Mouse (Mus musculus) MN1 (cell line): ENCODE data around the gene Dzip1l.
"Not testable (repeated sequence)": the region's sequence is repeated elsewhere in the genome, so short reads cannot be mapped to it uniquely, and the experiment has no call there.

Source experiments
- DNase-seq: peaks from one replicate; pipeline ENCODE4 v3.0.0-alpha.2; 2016; ENCODE audit warnings: low spot score

Dzip1l gene

DNA sequence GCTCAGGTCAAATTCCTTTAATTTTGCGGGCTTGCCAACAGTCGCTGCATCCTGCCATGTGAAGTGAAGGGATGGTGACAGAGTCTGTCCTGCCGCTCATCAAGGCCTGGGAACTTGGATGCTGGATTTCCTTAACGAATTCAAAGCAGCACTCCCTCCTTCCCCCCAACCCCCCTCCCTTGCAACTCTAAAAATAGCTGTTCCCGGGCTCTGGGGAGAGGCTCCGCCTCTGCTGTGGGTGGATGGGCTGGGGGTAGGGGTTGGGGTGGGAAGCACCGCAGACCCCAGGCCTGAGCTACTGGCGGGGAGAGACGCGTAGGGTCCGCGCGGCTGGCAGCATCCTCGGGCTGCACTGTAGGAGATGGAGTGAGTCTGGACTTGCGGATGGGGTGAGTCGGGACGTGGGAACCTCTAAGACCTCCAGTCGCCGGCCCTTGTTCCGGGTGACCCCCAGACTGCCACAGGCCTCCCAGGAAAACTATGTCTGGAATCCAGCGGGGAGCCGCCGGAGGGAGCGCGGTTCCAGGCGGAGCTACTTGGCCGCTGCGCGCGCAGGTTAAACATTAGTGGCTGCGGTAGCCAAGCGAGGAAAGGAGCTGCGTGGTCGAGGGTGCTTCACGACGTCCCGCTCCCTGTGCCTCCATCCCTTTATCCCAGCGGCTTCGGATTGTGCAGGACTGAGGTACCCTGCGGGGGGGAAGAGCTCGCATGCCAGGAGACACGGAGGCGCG lies at the start of gene Dzip1l:
Gene Dzip1l, plus strand, starts transcription at position 216 of the 731 bp plus-strand sequence.
- peak; percentile 48 for DNase-seq

DNA sequence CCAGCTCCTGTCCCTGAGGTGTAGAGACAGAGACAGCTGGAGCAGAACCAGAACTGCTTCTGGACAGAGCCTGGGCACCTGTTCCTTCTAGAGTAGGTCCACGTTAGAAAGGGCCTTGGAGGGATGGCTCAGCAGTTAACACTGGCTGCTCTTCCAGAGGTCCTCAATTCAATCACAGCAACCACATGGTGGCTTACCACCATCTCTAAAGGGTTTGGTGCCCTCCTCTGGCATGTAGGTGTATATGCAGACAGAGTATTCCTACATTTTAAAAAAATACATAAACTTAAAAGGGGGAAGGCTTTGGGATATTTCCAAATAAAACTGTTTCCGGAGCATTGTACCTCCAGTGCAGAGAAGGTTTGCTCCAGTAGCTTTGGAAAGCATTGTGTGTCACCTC lies 48.6 kb upstream of the Dzip1l start:
- peak; percentile 76 for DNase-seq

DNA sequence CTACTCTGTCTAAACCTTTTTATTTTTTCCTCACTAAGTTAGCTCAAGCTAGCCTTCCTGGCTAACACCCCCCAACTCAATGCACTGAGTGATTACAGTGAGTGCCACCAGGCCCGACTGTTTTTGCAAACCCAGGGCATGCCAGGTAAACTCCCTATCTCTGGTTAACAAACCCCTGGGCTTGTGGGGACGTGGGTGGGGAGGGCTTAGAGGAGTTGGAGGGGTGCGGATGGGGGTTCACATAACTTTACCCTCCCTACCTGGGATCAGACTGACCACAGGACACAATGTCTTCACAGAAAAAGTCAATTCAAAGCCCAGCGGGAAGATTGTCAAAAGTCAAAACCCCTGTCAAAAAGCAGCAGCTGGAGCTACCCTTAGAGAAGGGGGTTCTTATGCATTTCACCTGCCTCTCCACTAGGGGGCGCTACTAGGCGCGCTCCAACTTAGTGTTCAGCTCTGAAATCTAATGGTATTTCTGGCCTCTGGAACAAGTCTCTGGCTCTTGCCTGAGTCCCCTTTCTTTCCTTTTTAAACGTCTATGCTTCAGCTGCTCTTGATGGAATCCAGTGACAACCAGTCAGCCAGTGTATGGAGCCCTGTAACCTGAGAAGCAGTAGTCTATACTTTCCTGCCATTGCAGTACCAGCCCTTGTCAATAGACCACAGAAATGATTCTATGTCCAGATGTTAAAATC lies 41.6 kb upstream of the Dzip1l start:
- peak; percentile 34 for DNase-seq

DNA sequence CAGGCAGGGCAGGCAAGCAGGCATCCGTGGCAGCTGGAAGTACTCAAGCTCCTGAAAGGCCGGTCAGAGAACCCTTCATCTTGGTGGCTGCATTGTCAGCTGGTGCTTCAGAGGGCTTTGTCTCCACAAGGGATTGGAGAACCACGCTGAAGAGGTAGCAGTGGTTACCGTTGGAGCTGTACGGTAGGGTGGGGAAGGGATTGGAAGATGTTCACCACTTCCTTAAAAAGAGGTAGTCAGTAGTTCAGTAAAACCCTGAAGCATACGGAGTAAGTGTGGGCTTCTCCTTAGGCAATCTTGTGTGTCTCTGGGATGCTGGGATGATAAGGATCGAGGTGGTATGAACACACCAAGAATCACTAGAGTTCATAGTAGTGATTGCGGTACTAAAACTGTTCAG lies 38.2 kb upstream of the Dzip1l start:
- no peak for DNase-seq

DNA sequence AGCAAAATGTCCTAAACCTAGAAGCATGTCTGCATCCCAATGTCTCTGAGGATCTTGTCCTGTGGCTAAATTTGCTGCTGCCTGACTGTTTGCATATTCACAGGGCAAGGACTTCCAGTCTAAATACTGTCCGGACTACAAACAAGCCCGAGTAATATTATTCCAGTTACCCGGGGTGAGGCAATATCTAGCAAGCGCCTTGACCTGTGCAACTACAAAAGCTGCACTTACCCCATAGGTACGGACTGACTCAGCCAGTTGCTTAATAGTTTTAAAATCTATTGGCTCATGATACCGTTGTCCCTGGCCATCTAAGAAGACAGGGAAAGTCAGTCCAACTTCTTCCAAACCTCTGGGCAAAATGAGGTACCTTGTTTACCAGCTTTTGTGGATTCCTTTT lies 30.2 kb upstream of the Dzip1l start:
- DNase-seq = not testable (repeated sequence)

- no peak for DNase-seq
Measured at GRCm38 (mm10) chr9:99603566-99603965, 25.7 kb upstream of the Dzip1l start.

DNA sequence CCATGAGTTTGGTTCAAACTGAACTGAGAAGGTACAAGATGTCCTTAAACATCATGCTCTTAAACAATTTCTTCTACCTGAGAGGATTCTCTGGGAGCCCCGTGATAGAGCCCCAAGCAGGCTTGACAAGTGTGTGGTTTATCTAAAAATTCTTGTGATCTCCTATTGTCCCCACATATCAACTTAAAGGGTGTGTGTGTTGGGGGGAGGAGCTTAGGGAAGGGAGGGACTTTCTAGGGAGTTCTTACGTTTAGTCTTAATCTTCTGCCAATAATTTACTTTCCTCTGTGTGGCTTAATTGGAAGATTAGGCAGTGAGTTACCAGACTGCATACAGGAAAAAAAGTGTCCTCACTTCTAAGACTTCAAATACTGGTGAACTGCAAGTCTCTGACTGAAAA lies 17.1 kb upstream of the Dzip1l start, which contains the start of gene A4gnt:
Gene A4gnt, plus strand, starts transcription at position 301 of the 400 bp plus-strand sequence.
- DNase-seq = no peak

DNA sequence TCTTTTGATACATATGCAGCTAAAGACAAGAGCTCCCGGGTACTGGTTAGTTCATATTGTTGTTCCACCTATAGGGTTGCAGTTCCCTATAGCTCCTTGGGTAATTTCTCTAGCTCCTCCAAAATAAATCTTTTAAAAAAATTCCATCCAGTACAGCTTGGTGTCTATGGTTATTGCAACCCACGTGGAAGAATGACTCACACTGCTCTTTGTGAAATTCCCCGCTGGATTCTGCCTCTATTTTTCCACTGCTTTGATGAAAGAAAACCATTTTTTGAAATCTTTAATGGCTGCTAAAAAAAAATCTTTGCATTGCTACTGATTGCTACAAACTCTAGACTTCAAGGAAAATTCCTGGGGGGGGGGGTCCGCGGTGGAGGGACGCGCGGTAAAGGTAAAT lies 9.6 kb upstream of the Dzip1l start:
- no peak for DNase-seq

- DNase-seq = no peak
Measured at GRCm38 (mm10) chr9:99620196-99620595, 9.1 kb upstream of the Dzip1l start.

DNA sequence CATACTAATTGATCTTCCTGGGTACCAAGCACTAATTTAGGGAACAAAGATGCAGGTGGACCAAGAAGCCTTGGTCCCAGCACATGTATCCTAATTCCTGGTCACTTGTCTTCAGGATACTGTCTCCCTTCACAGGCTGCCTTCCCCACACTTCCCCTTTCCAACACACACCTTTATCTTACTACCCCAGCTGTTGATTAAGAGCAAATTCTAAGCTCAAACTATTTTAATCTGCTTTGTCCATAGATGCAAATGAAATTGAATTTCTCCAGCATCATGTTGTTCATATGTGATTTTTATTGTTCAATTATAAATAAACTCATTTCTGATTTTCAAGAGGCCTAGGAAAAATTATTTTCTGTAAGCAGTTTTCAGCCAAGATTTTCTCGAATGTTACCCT lies 7.3 kb upstream of the Dzip1l start:
- no peak for DNase-seq

DNA sequence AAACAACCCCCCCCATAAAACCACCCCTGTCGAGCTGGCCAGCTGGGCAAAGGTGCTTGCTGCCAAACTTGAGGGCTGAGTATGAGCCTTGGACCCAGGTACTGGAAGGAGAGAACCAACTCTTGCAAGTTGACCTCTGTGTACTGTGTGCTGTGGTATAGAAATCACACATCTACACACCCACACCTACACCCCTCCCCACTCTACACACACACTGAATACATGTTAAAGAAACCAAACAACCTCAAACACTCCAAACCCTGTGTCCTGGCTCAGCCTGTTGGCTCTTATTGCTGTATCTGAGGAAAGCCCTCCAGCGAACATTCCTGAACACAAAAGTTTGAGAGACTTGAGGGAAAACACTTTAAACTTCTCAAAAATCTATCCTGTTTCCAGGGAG lies 6.3 kb upstream of the Dzip1l start:
- DNase-seq = no peak

GRCm38 (mm10) chr9:99624117-99624516 lies 5.2 kb upstream of the Dzip1l start:
- no peak for DNase-seq

DNA sequence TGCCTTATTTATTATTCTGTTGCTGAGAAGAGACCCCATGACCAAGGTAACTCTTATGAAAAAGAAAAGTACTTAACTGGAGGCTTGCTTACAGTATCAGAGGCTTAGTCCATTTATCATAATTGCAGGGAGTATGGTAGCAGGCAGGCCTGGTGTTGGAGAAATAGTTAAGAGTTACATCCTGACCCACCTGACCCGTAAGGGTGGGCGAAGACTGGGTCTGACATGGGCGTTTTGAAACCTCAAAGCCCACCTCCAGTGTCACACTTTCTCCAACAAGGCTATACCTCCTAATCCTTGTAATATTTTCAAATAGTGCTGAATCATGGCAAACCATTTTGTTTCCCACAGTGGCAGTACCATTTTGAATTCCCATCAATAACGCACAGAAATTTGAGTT lies 715 bp upstream of the Dzip1l start:
- peak; percentile 6 for DNase-seq

DNA sequence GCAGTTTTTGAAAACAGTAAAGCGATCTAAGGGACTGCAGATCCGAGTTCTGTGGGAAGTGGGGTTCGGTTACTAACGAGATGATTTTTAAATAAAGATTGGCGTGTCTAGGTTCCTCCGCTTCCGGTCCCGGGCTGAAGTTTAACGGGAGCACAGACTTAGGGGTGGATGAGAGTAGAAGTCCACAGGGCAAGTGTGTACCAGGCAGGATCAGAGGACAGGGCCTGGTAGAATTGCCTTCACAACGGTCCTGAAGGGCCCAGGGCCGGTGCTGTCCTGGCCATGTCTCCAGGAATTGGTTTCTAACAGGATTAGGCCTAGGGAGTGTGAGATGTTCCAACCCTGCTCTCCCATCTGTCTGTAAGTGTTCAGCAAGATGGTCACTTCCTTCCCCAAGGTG lies 775 bp downstream of the Dzip1l start:
- DNase-seq = peak; percentile 7

DNA sequence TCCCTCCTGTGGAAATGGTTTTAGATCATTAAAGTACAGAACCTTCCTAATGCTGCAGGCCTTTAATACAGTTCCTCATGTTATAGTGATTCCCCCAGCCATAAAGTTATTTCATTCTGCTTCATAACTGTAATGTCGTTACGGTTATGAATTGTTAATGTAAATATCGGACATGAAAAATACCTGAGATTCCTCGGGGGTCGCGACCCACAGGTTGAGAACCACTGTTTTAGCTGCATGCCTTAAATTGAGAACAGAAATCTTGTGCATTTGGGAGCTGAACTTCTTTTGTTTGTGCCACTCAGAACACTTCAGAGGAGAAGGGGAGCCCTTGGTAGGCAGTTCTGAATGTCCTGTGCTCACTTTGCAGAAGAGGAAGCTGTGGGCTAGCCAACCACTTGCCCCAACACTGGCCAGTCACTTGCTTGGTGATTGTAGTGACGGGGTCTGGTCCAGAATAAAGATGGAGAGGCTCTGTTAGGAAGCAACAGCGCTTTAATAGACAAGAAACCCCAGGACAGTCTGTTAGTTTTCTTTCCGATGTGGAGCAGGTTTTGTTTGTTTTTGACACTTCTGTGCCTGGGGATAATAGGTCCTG lies 1.3 kb downstream of the Dzip1l start:
- no peak for DNase-seq

DNA sequence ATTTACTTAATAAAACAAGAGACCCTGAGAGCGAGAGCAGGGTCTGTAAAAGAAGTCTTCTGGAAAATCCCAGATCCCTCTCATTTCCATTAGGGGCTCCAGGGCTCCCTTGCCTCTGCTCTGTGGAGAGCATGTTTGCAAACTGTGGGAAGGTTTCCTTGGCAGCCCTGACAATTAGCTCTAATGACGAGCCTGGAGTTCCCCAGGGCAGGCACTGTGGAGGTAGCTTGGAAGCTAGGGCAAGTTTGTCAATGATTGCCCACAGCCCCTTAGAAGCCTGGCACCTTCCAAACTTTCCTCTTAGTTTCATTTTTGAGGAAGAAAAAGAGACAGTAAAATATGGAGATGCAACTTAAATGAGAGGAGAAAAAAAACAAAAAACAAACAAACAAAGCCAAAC lies 2.5 kb downstream of the Dzip1l start:
- DNase-seq = no peak

DNA sequence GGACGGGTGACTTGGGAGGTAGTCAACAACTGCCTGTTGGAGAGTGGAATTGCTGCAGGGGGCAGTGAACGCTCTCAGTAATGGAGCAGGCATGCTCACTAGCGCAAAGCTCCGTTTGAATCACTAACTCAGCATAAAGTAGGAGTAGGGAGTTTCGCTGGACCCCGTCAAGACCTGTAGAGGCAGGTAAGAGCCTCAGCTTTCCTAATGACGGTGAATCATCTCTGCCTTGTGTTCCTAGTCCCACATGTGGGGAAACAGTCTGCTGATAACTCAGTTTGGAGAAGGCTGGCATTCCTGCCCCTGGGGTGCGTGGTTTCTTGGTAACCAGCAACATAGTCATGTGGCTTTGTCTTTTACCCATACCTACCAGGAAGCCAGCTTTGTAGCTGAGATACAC lies 3.0 kb downstream of the Dzip1l start:
- DNase-seq = no peak

- DNase-seq = no peak
Measured at GRCm38 (mm10) chr9:99636776-99637175, 7.5 kb downstream of the Dzip1l start.

DNA sequence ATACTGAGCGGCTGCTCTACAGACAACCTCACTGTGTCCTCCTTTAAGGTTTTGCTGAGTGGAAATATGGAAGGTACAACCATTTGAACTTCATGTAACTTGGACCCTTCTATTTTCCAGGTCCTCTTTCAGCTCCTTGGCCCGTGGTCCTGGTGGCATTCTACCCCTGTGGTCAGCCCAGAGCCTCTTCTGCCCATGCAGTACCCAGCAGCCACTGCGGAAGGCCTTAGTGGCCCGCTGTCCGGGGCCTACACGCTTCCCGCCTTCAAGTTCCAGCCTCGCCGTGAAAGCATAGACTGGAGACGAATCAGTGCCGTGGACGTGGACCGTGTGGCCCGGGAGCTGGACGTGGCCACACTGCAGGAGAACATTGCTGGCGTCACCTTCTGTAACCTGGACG lies 7.9 kb downstream of the Dzip1l start:
- no peak for DNase-seq

GRCm38 (mm10) chr9:99637736-99638135 lies 8.4 kb downstream of the Dzip1l start:
- DNase-seq = no peak

- DNase-seq = no peak
Measured at GRCm38 (mm10) chr9:99639957-99640356, 10.7 kb downstream of the Dzip1l start.

GRCm38 (mm10) chr9:99645416-99645815 lies 16.1 kb downstream of the Dzip1l start:
- no peak for DNase-seq

GRCm38 (mm10) chr9:99646102-99646501 lies 16.8 kb downstream of the Dzip1l start:
- DNase-seq = no peak
